Mouse (Mus musculus) urinary bladder, postnatal 14 days (tissue): ENCODE data around the gene Itpkc.
"Not testable (repeated sequence)": the region's sequence is repeated elsewhere in the genome, so short reads cannot be mapped to it uniquely, and the experiment has no call there.

Experiments used
- DNase-seq: peaks from one replicate; pipeline ENCODE4 v3.0.0; 2021; ENCODE audit warnings: low spot score

Gene Itpkc

GRCm38 (mm10) chr7:27228281-27228821 lies at the start of gene Itpkc:
Gene Itpkc (minus strand): TSS chr7:27228661.
- DNase-seq: peak; percentile 95

- no peak for DNase-seq
These were observed 48.7 kb upstream of the Itpkc start for GRCm38 (mm10) chr7:27277191-27277590.

GRCm38 (mm10) chr7:27276021-27276420 lies 47.6 kb upstream of the Itpkc start:
- DNase-seq: no peak

GRCm38 (mm10) chr7:27274916-27275315 lies 46.5 kb upstream of the Itpkc start:
- no peak for DNase-seq

- DNase-seq: peak; percentile 39
These were observed 45.4 kb upstream of the Itpkc start for GRCm38 (mm10) chr7:27273739-27274351.

- no peak for DNase-seq
These were observed 43.0 kb upstream of the Itpkc start for GRCm38 (mm10) chr7:27271423-27271822.

GRCm38 (mm10) chr7:27266515-27267128 lies 38.2 kb upstream of the Itpkc start:
- DNase-seq: no peak

GRCm38 (mm10) chr7:27264761-27265160 lies 36.3 kb upstream of the Itpkc start:
- no peak for DNase-seq

- DNase-seq: no peak
These were observed 33.4 kb upstream of the Itpkc start for GRCm38 (mm10) chr7:27261888-27262287.

- DNase-seq: no peak
These were observed 32.4 kb upstream of the Itpkc start for GRCm38 (mm10) chr7:27260856-27261255.

GRCm38 (mm10) chr7:27259771-27260170 lies 31.3 kb upstream of the Itpkc start:
- no peak for DNase-seq

GRCm38 (mm10) chr7:27259271-27259721 lies 30.8 kb upstream of the Itpkc start:
- no peak for DNase-seq

GRCm38 (mm10) chr7:27258205-27258899 lies 29.9 kb upstream of the Itpkc start, which contains the start of gene Numbl:
Gene Numbl (plus strand): TSS chr7:27258433.
- DNase-seq: peak; percentile 96

- no peak for DNase-seq
These were observed 29.4 kb upstream of the Itpkc start for GRCm38 (mm10) chr7:27257852-27258204.

GRCm38 (mm10) chr7:27257046-27257851 lies 28.8 kb upstream of the Itpkc start:
- peak; percentile 53 for DNase-seq

GRCm38 (mm10) chr7:27255721-27256120 lies 27.3 kb upstream of the Itpkc start:
- no peak for DNase-seq

- DNase-seq: peak; percentile 61
These were observed 23.5 kb upstream of the Itpkc start for GRCm38 (mm10) chr7:27251946-27252345.

- DNase-seq: no peak
These were observed 21.5 kb upstream of the Itpkc start for GRCm38 (mm10) chr7:27249928-27250327.

GRCm38 (mm10) chr7:27249146-27249545 lies 20.7 kb upstream of the Itpkc start:
- no peak for DNase-seq

GRCm38 (mm10) chr7:27244088-27244487 lies 15.6 kb upstream of the Itpkc start:
- not testable (repeated sequence) for DNase-seq

GRCm38 (mm10) chr7:27243211-27243610 lies 14.8 kb upstream of the Itpkc start:
- no peak for DNase-seq

GRCm38 (mm10) chr7:27238568-27238967 lies 10.1 kb upstream of the Itpkc start:
- no peak for DNase-seq
